Mouse (Mus musculus) thymus, postnatal 10 days (tissue): ENCODE measurements at regions not wholly inside any gene's neighbourhood (a gene's known extent, or its start where the extent isn't known, plus 50 kb on each side); places are given as distances from the start of the nearest gene placed in this dataset.
A peak's percentile ranks its signal among the peaks of the same experiment; 100 is the strongest.

Experiments
- DNase-seq, 2 experiments: peaks; one replicate each; pipeline ENCODE4 v3.0.0; 2021; ENCODE audit warnings: low spot score in 2 of 2

DNA sequence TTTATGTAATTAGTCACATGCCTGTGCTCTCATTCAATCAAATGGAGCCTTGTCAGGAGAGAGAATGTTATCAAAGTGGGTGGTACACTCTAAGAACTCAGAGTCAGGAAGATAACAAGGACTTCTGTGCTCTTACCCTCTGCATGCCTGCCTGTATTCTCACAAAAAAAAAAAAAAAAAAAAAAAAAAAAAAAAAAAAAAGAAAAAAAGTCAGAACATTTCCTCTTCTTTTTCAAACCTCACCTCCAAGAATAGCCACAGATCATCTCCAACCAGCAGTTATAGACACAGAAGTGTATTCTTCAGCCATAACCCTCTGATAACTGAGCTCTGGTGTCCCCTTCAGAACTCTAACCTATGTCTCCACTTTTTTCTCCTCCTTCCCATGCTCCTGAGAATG lies 77.5 kb downstream of the Abo start:
- DNase-seq, result no peak

DNA sequence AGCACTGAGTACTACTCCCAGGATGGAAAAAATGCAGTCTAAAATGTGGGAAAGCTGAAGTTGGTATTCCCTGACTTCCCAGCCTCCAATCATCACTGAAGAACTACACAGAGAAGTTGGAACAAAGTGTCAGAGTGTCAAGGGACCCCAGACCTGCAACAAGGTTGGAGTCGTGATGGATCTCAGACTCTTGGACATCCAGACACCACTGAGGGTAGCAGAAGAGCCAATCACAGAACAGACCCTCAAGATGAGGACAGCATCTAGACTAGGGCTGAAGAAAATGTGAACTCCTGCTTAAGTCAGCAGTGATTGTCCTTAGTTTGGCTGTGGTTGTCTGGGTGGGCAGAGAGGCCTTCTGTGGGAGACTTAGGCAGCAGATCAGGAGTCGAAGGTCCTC lies 87.8 kb downstream of the Abo start:
- DNase-seq, result no peak

DNA sequence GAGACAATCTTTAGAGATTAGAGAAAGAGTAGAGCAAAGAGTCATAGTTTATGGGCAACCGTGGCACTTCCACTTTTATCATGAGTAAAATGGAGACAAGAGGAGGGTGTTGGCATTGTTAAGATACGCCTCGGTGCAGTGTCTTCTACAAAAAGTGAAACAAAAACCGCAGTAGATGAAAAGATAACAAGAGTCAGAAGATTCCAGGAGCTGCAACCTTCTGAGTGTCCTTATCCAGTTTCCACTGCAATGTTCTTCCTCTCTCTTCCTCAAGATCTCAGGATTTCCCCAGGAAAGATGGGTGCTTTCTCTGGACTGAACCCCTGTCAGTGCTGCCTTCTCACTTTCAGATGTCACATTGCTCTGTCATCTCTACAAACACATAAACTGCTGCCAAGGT lies 82.3 kb upstream of the Lcn4 start:
- DNase-seq, result no peak

DNA sequence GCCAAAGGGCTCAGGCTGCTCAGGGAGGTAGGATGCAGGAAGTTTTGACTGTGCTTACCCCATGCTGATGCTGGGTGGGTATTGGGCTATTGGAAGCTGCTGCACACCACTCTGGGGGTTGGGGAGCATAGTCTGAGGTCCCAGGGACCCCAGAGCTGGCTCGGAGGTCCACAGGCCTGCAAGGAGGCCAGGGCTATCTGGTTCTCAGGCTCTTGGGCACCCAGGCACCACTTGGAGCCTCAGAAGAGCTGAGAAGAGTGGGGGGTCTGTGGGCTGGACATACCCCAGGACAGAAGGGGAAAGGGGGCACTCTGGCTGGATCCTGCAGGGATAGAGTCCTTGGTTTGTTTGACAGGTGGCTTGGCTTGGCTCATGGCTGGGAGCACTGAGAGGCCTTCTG lies 80.8 kb upstream of the Lcn4 start:
- DNase-seq, result no peak

DNA sequence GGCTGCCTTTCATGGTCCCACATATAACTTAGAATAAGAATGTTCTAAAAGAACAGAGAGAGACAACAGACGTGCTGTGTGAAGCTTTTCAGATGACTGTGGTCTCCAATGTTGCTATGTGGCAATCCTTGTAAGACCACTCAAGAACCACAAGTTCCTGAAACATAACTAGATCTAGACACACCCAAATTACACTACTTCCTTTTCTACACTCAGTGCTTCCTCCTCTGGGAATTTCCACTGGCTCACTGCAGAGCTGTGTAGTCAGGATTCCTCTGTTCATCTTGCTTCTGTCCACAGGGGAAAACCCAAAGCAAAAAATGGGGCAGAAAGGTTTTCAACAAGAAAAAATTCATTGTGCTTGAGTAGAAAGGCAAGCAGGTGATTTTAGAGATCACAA lies 73.3 kb upstream of the Lcn4 start:
- no peak for DNase-seq

DNA sequence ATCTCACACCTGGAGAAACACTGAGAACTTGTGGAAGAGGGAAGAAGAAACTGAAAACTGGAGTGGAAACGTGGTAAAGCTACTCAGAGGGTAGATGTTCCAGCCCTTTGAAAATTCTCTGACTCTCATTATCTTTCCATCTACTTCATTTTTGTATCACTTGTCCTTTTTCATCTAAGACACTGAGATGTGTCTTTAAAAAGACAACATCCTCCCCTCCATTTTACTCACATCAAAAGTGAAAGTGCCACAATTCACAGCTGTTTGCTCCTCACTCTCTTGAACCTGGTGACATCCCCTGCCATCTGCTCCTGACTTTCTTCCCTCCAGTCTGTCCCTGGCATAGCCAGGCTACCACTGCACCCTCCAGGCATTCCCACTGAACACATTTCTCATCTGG lies 67.8 kb upstream of the Lcn4 start:
- peak in 1 of 2 experiments; percentile 8 for DNase-seq

DNA sequence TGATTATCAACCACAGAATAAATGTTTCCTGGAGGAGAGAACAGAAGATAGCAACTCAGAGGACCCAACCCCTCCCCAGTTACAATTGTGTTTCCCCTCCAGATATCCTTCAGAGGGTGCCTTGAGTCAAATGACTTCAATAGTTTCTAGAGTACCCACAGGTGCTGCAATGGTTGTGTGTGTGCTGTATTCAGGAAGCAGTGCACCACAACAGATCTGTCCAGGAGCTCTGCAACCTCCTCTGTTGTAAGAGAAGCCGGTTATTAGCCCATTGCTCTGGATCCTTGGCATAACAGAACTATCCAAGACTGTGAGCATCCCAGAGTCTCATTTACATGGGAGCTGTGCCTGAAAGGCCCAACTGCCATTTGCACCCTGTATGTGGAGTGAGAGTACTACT lies 66.6 kb upstream of the Lcn4 start:
- no peak for DNase-seq
